Mouse (Mus musculus): Measurements from ENCODE around the gene Pank2. TPM values are rescaled to one million over a fixed set of nuclear protein-coding genes. Genes with fewer than 3 reads are reported as not detected.
A peak's percentile ranks its signal among the peaks of the same experiment; 100 is the strongest.
"Not testable (repeated sequence)": the region's sequence is repeated elsewhere in the genome, so short reads cannot be mapped to it uniquely, and the experiment has no call there.

Gene Pank2
- 10 to 100 TPM; 62.7 to 62.9 TPM for total RNA-seq (2021)
- long read RNA-seq, experiment 1, full-length matches to known transcripts = 55 of 89 reads
- long read RNA-seq, experiment 1, partial matches to known transcripts = 7 of 89 reads
- long read RNA-seq, experiment 1, other reads (novel, unspliced or antisense) = 27 of 89 reads
- long read RNA-seq, experiment 2, full-length matches to known transcripts = 48 of 72 reads
- long read RNA-seq, experiment 2, partial matches to known transcripts = 2 of 72 reads
- long read RNA-seq, experiment 2, other reads (novel, unspliced or antisense) = 22 of 72 reads

DNA sequence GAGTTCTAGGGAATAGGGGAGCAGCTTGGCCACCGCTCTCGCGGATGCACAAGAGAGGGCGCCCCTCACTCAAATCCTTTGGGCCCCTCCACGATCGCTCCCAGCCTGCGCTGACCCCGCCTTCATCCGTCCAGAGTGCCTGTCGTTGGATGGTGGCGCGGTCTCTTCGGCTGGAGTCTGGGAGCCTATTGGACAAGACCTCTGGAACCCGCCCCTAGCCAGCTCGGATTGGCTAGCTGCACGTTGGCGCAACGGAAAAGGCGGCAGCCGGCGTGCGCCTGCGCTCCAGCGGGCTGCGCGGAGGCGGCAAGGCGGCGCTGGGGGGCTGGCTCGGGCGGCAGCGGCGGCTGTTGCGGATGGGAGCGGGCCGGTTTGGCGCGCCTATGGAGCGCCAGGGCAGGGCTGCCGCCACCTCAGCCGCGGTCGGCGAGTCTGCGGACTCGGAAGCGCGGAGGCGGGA, at the start of gene Pank2:
Pank2 (plus strand) TSS at position 283 of the 460 bp plus-strand sequence.
- intact Hi-C loops (cut with DNase I) = loop anchor here (2.0 to 10.0 kb wide), 3 partner anchors 75 to 153 kb away; partner anchors contain the start of genes Cdc25b, Rnf24 and Spef1

DNA sequence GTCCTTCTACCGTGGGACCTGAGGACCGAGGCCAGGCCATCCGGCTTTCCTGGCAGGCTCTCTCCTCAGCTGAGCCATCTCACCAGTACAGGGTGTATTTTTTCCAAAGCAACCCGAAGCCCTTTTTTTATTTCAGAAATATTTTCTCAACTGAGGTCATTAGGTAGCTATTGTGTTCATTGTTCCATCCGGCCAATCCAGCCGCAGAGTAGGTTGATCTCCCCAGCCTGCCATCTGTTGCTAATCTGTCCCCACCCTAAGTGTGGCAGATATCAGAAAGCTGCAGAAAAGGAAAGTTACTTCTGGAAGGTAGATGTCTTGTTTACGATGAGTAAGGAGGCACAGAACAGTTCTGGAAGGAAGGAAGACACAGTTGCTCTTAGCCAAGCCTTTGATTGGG, 48.5 kb upstream of the Pank2 start:
- intact Hi-C loops (cut with DNase I) = no loop called here
- DNase-seq (ENCODE audit: low spot score in 2 of 2) = no peak

More for the DNA sequence above, at the start of gene Pank2:
- DNase-seq (ENCODE audit: low spot score in 2 of 2) = peak; percentile 98 to 99

DNA sequence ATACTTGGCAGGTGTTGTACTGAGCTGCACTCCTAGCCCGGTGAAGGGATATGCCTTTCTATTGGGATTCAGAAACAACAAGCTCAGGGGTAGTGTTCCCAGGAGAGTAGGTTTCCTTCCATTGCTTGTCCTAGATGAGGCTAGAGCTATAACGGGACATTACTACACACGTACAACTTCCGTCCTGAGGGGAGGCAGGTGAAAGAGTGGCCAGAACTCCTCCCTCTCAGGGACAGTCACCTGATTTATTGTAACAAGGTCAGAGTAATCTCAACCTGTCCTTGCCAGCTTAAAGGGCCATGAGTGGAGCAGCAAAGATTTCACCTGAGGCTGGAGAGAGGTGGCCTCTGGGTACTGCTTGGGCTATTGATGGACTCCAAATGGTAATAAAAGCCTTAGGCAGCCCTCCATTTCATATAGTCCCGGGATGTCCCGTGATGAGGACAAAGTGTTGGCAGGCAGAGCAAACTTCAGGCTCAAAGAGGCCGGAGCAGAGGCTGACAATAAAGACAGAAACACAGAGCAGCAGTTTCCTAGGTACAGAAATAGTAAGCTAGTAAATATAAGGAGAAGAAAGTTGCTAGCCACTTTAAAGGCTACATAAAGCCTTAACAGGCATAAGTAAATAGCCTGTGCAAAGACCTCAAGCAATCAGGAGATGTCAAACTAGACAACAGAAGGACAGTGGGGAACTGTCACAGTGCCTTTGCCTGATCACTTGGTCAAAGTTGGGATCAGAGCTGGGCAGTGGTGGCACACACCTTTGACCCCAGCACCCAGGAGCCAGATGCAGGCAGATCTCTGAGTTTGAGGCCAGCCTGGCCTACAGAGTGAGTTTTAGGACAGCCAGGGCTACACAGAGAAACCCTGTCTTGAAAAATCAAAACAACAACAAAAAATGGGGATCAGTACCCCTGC, 46.1 kb upstream of the Pank2 start:
- intact Hi-C loops (cut with DNase I) = no loop called here
- no peak for DNase-seq (ENCODE audit: low spot score in 2 of 2)

DNA sequence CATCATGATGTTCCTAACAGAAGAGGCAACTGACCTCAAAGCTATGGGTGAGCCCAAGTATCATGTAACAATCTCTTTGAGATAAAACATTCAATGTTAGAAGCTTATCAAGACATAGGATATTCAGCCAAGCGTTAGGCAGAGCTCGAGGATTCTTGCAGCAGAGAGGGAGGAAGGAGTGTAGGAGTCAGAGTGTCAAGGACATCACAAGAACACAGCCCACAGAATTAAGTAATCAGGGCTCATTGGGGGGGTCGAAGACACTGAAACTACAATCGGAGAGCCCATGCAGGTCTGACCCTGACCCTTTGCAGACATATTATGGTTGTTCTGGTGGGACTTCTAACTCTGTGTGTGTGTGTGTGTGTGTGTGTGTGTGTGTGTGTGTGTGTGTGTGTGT, 42.3 kb upstream of the Pank2 start:
- no peak for DNase-seq (ENCODE audit: low spot score in 2 of 2)
- intact Hi-C loops (cut with DNase I) = no loop called here

DNA sequence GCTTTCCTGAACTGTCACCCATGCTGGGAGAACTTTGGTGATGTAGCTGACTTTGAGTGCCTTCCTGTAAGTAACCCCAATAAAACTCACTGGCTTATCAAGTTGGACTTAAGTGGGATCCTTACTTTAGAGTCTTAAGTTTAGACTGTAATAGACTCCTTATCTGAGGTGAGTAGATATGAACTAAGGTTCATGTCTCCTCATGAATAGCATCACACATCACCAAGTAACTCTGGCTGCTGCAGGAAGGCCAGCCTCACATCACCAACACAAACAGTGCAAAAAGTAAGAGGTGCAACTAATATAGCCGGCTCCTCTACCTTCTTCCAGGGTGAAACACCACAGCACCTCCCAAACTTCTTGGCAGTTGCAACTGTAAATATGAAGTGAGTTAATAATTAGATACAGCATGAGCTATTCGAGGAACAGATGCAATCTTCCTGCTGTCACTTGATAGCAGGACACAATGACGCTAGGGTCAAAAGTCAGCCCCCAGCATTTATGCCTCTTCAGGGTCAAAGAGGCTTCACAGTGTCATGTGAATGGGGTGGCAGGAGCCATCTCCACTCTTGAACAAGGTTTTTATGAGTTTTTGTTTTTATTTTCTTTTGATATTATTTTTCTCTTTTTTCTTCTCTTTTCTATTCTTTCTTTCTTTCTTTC, 40.3 kb upstream of the Pank2 start:
- no peak for DNase-seq (ENCODE audit: low spot score in 2 of 2)
- intact Hi-C loops (cut with DNase I) = no loop called here

DNA sequence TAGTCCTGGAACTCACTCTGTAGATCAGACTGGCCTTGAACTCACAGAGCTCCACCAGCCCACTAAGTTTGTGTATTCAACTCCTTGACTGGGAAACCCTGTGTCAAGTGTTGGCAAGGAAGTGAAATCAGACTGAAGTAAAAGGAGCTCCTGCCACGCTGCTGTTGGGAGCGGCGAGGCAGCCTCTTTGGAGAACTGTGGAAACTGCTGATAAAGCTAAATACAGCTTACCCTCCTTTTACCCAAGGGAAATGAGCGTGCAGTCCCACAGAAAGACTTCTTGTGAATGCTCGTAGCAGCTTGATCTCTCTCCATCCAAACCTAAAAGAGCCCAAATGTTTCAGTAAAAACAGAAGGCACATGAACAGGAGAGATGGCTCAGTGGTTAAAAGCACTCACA, 39.7 kb upstream of the Pank2 start:
- intact Hi-C loops (cut with DNase I) = no loop called here
- DNase-seq (ENCODE audit: low spot score in 2 of 2) = peak in 1 of 2 experiments; percentile 15

DNA sequence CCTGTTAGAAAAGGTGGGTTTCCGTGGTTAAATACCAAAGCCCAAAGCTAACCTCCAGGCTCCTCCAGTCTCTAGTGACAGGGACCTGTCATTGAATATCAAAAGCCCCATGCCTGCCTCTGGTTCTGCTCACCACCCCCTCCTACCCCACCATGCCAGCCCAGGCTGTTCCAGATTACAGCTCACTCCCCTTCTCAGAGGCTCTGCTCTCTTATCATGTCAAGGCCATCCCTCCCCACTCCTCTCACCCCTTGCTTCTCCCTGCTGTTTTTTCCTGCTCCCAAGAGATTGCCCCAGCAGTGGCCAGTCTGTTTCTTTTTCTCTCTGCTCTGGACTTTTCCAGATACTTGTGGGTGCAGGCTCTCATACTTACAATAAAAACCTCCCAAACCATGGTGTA, 38.7 kb upstream of the Pank2 start:
- no peak for DNase-seq (ENCODE audit: low spot score in 2 of 2)
- intact Hi-C loops (cut with DNase I) = no loop called here

DNA sequence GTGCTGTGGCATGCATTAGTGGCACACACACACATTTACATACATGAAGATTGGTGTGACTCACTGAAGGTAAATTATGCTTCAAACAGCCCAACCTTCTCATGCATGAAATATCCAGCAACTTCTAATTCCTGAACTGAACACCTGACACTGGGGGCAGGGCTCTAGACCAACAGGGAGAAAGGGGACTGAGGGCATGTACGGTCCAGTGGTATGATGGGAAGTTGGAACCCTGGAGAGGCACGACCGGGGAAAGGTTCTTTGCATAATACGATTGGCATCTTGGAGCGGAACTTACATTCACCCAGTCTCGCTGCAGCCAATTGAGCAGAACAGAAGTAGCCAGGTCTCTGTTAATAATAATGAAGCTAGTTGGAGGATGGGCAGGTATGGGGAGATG, 37.1 kb upstream of the Pank2 start:
- DNase-seq (ENCODE audit: low spot score in 2 of 2) = no peak
- intact Hi-C loops (cut with DNase I) = no loop called here

DNA sequence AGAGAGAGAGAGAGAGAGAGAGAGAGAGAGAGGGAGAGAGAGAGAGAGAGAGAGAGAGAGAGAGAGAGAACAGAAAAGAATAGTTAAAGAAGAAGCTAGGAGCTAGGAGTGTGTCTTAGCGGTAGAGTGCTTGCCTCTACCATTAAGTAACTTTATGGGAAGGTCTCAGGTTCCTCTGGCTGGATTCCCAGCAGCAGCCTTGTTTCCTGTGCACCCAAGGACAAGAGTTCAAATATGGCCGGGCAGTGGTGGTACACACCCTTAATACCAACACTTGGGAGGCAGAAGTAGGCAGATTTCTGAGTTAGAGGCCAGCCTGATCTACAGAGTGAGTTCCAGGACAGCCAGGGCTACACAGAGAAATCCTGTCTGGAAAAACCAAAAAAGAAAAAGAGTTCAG, 35.6 kb upstream of the Pank2 start:
- intact Hi-C loops (cut with DNase I); DNase-seq (ENCODE audit: low spot score in 2 of 2): not testable (repeated sequence)

DNA sequence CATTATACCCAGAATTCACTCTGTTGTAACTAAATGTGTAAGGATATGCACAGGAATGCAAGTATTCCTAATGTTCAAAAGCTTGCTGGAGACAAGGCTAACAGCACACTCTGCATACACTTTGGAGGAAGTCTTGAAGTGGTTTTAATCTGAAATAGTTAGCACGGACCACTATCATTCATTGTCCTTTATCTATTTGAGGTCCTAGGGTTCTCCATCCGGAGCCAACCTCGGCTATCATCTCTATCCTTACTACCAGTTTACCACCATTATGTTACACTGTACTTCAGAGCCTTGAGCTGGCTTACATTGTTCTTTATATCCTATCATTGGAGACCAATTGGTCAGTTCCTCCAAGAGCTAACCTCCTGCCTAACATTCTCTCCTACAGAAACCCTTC, 35.1 kb upstream of the Pank2 start:
- intact Hi-C loops (cut with DNase I) = no loop called here
- no peak for DNase-seq (ENCODE audit: low spot score in 2 of 2)

DNA sequence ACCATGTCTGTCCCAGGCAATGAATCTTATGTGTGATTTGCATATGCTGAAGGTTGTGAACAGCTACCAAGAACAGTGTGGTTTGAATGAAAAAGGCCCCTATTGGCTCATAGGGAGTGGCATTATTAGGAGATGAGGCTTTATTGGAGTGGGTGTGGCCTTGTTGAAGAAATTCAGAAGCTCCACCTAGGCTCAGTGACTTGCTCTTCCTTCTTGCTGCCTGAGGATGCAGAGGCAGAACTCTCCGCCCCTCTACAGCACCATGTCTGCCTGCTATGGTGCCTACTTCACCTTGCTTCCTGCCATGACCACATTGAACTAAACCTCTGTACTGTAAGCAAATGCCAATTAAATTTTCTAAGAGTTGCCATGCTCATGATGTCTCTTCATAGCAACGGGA, 29.7 kb upstream of the Pank2 start:
- DNase-seq (ENCODE audit: low spot score in 2 of 2) = no peak
- intact Hi-C loops (cut with DNase I) = no loop called here

DNA sequence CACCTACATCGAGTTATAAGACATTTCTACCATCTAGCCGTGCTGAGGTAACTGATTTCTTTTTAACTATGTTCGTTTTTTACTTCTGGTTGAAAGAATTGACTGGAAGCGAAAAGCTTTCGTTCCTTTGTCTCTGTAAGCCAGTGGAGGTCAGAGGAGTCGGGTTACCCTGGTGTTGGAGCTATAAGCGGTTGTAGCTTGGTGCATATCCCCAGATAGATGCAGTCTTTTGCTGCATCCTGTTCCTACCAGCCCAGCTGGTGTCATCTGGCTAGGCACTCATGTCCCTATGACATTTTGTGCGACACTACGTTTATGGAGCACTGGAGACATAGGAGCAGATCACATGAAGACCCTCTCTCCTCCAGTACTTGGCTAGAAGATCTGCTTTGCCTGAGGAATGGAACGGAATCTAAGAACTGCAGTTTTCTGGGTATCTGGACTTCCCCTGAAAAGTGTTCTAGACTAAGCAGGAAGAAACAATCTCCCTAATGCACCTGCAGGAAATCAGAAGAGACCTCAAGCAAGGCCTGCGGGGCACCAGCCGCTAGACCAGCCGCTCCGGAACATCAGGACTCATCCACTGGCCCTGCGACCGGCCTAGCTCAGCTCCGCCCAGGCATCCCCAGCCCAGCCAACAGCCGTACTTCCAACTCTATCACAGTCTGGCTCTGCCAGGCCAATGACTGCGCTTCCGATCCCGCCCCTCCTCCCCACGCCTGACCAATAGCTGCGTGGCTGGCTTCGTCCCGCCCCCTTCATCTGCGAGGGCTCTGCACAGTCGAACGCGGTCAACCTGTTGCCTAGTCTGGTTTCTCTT, 28.8 kb upstream of the Pank2 start, which contains the start of gene Mavs:
Mavs (plus strand) TSS at position 757 of the 820 bp plus-strand sequence.
- intact Hi-C loops (cut with DNase I) = no loop called here
- peak; percentile 92 to 96 for DNase-seq (ENCODE audit: low spot score in 2 of 2)

DNA sequence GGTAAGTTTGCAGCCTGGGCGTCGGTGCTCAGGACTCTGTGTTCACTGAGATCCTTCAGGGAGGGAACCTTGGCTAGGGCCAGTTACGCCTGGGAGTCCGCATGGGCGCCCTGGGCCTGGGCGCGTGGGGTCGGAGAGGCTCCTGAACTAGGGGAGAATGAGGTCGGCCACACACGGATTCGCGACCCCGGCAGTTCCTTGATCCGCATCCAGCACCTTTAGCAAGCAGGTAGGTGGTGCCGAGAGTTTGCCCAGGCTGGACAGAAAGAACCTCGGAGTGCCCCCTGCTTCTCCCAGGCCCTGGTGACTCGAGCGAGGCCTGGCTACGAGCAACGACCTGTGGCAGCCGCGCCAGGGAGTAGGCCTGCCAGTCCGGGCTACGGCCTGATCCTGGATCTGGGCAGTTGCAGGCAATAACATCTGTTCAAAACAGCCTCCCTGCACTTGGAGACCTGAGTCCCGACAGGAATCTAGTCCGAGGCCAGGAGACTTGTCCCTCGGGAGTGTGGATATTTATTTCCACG, 28.1 kb upstream of the Pank2 start:
- no peak for DNase-seq (ENCODE audit: low spot score in 2 of 2)
- intact Hi-C loops (cut with DNase I) = no loop called here

DNA sequence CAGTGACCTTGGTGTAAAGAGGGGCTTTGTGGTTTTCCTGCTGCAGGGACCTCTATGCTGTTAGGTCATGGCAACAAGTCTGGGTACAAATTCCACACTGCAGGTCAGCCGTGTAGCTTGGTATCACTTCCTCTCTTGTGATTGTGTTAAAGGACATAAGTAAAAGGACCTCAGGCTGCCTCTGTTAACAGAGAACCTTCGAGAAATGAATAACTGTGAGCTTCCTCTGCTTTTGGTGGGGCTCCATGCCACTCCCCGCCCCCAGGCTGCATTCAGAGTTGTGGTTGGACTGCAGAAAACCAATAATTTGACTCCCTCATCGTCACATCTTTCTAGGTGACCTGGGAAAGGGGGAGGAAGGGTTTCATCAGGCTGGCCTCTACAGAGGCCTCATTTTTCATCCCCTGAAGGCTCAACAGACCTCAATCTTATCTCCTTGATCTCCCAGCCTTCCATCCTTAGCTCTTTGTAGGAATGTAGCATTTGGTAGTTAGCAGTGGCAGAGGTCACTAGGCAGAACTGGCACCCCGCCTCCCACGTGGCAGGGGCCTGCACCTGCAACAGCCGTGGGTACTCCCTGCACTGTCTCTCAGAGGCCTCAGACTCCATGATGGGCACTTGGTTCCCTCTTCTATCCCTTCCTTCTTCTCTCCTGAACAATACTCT, 27.2 kb upstream of the Pank2 start:
- DNase-seq (ENCODE audit: low spot score in 2 of 2) = no peak
- intact Hi-C loops (cut with DNase I) = no loop called here

DNA sequence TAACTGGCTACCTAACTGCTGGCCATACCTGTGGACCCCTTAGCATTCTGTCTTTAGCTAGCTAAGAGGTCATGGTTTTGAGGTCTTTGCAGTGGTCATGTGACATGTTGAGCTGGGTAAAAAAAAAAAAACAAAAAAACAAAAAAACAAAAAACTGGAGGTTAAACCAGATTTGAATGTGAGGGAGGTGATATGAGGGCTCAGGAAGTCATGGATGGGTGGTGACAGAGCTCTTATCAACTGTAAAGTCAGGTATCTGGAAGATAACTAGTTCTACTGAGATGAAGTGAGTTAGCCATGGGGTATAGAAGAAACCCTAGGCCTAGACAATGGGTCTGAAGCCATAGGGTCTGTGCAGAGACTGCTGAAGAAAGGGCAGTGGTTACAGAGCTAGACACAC, 20.1 kb upstream of the Pank2 start:
- intact Hi-C loops (cut with DNase I) = no loop called here
- no peak for DNase-seq (ENCODE audit: low spot score in 2 of 2)

DNA sequence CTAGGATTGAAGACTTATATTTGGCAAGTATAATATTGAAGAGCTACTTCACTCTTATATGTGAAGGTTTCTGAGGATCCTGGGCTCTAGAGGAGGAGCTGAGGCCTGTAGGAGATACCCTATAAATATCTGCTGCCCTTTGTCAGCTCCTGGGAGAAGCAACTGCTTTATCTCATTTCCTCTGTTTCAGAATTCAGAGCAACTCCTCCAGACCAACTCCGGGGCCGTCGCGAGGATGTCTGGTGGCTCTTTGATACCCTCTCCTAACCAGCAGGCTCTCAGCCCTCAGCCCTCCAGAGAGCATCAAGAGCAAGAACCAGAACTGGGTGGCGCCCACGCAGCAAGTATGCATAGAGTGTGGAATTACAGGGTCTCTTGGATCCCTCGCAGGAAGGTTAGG, 19.4 kb upstream of the Pank2 start:
- DNase-seq (ENCODE audit: low spot score in 2 of 2) = no peak
- intact Hi-C loops (cut with DNase I) = no loop called here

DNA sequence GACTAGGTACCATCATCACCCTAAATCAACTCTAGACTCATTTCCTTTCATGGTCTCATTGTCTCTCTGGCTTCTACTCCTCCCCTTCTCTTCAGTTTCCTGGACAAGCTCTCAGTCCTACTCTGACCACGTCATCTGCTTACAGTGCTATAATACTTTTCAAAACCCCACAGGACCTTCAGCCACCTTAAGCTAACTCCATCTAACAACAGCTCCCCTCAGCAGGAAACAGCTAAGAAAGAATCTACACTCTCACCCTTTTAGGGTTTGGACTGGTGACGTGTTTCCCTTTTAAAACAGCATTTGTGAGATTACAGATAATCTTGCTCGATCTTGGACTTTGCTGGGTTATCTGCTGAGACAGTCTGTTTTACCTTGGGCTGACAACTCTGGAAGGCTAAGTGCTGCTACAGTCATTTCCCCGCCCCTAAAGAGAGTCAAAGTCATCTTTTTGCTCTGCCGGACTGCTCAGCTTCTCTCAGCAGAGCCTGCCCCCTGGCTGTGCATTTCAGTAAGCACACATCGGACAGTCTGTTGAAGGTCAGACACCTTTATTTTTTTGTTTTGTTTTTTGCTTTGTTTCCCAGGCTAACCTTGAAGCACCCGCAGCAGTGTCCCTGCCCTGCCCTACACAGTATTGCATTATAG, 8.5 kb upstream of the Pank2 start:
- peak; percentile 25 to 51 for DNase-seq (ENCODE audit: low spot score in 2 of 2)
- intact Hi-C loops (cut with DNase I) = loop anchor here (5.0 kb wide), 1 partner anchor 157 kb away; no protein-coding TSS in a partner anchor

DNA sequence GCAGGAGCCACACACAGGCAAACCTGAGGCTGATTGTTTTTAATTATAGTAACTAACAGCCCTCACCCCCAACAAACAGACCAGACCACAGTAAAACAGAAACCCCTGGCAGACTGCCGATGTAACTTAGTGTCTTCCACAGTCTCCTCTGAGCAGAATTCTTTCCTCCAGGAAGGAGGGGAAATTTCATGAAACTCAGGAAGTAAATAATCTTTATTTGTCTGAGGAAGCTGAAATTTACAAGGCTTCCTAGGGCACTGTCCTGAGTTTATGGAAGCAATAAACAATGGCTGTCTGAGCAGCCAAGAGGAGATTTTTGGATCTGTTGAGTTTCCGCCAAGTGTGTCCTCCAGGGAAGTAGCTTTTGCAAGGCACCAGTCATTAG, 8.0 kb upstream of the Pank2 start:
- no peak for DNase-seq (ENCODE audit: low spot score in 2 of 2)
- intact Hi-C loops (cut with DNase I) = loop anchor here (5.0 kb wide), 1 partner anchor 157 kb away; no protein-coding TSS in a partner anchor

Data from left cerebral cortex, postnatal 14 days (tissue).